Mouse (Mus musculus) hindbrain, embryonic 14.5 days (tissue): Measurements from ENCODE around the gene Eid2. TPM values are rescaled to one million over a fixed set of nuclear protein-coding genes. Genes with fewer than 3 reads are reported as not detected.

Experiments
- ATAC-seq: fragments of 200-750 bp; cut with Nextera tagmentation; 2 replicates; pipeline ENCODE4 v1.8.0; 2017; ENCODE audit warnings: moderate number of reproducible peaks, mild to moderate bottlenecking, moderate TSS enrichment, moderate library complexity; ENCODE audit not compliant: low FRiP score
- DNase-seq: peaks from one replicate; pipeline ENCODE4 v3.0.0-alpha.2; 2015; ENCODE audit warnings: low spot score
- H3K27ac ChIP-seq: fragments of 300-500 bp; sonication (generic); 2 replicates; pipeline ENCODE4 v1.5.1; 2014; ENCODE audit warnings: mild to moderate bottlenecking, moderate library complexity
- H3K27me3 ChIP-seq: fragments of 300-500 bp; sonication (generic); 2 replicates; pipeline ENCODE4 v1.6.1; 2014; ENCODE audit warnings: mild to moderate bottlenecking, low read length, mixed read lengths; ENCODE audit not compliant: control insufficient read depth, insufficient read depth
- H3K36me3 ChIP-seq: fragments of 300-500 bp; sonication (generic); replicated peaks from 2 replicates; pipeline ENCODE4 v1.6.1; 2014; ENCODE audit not compliant: control insufficient read depth, insufficient read depth
- H3K4me1 ChIP-seq: fragments of 300-500 bp; sonication (generic); replicated peaks from 2 replicates; pipeline ENCODE4 v1.6.1; 2014; ENCODE audit warnings: antibody characterized with exemption, low read length, mixed read lengths; ENCODE audit not compliant: control insufficient read depth, insufficient read depth
- H3K4me2 ChIP-seq: fragments of 300-500 bp; sonication (generic); replicated peaks from 2 replicates; pipeline ENCODE4 v1.6.1; 2014; ENCODE audit warnings: mild to moderate bottlenecking, moderate library complexity
- H3K4me3 ChIP-seq: fragments of 300-500 bp; sonication (generic); replicated peaks from 2 replicates; pipeline ENCODE4 v1.5.1; 2014; ENCODE audit warnings: mild to moderate bottlenecking, low read length
- H3K9ac ChIP-seq: fragments of 300-500 bp; sonication (generic); 2 replicates; pipeline ENCODE4 v1.6.1; 2014
- H3K9me3 ChIP-seq: fragments of 300-500 bp; sonication (generic); 2 replicates; pipeline ENCODE4 v1.6.1; 2016; ENCODE audit warnings: low read length; ENCODE audit not compliant: control insufficient read depth
- WGBS: fragments of 180-500 bp; shearing (Covaris S2); extraction: QIAGEN DNeasy Blood & Tissue Kit; methylation state at CpG from one replicate; pipeline ENCODE4 v1.1.7; 2014; 5-methylcytosine and 5-hydroxymethylcytosine counted together
- polyA plus RNA-seq: library from polyadenylated mRNA; unstranded; fragments of >200 nt; fragmentation: Nextera tagmentation; extraction: Ambion mirVana; gene quantifications from 2 replicates; pipeline ENCODE4 v1.2.1, GENCODE M21; 2014

Eid2 gene
- polyA plus RNA-seq, 1 experiment from 2014 or later = 8.8 TPM

- ATAC-seq = no peak
- Histone ChIP-seq H3K36me3 (peaks cover 7% of the 10 kb centered on the region), H3K4me3 (peak overlapping the region; percentile 73), H3K4me2 (peak overlapping the region; percentile 87), H3K9me3 (no peaks in the 10 kb centered on the region), H3K4me1 (peaks cover 18% of the 10 kb centered on the region), H3K9ac (peak overlapping the region; percentile 93), H3K27ac (peak overlapping the region; percentile 87), H3K27me3 (no peaks in the 10 kb centered on the region)
- 84% methylated on average over 7 of the region's 7 CpGs for WGBS
- no peak for DNase-seq
Measured at GRCm38 (mm10) chr7:28278279-28278652, 10.6 kb downstream of the Eid2 start.

- Histone ChIP-seq H3K27me3 (no peaks in the 10 kb centered on the region), H3K27ac (no peak overlapping the region), H3K4me1 (peaks cover 18% of the 10 kb centered on the region), H3K9me3 (no peaks in the 10 kb centered on the region), H3K4me2 (no peak overlapping the region), H3K4me3 (no peak overlapping the region), H3K9ac (no peak overlapping the region), H3K36me3 (no peaks in the 10 kb centered on the region)
- DNase-seq (no peak), ATAC-seq (no peak)
- 76% methylated on average over 7 of the region's 7 CpGs for WGBS
Measured at GRCm38 (mm10) chr7:28280630-28281029, 12.9 kb downstream of the Eid2 start.

GRCm38 (mm10) chr7:28290165-28290564 lies 22.5 kb downstream of the Eid2 start:
- ATAC-seq (no peak), DNase-seq (no peak)
- Histone ChIP-seq H3K9ac (peak overlapping the region; percentile 42; the same call in 1 of the 2 replicates), H3K4me3 (peak overlapping the region; percentile 19), H3K27me3 (peaks cover 38% of the 10 kb centered on the region; the same call in 1 of the 2 replicates), H3K36me3 (no peaks in the 10 kb centered on the region), H3K4me2 (peak overlapping the region; percentile 46), H3K27ac (no peak overlapping the region), H3K4me1 (peaks cover 9% of the 10 kb centered on the region; the same call in 1 of the 2 replicates), H3K9me3 (no peaks in the 10 kb centered on the region)
- 1% methylated on average over 17 of the region's 18 CpGs for WGBS

GRCm38 (mm10) chr7:28290638-28291590 lies 23.2 kb downstream of the Eid2 start, which contains the start of gene Selenov:
Gene Selenov (minus strand): TSS chr7:28291186.
- 2% methylated on average over 50 of the region's 52 CpGs for WGBS
- H3K4me3 ChIP-seq = peak within 1 kb of the TSS; percentile 19
- peak within 1 kb of the TSS; percentile 42; the same call in 1 of the 2 replicates for H3K9ac ChIP-seq
- H3K9me3 ChIP-seq = no peaks in the 10 kb centered on the region
- peaks cover 38% of the 10 kb centered on the region; the same call in 1 of the 2 replicates for H3K27me3 ChIP-seq
- H3K4me2 ChIP-seq = peak within 1 kb of the TSS; percentile 46
- ATAC-seq (no peak), DNase-seq (peak; percentile 58)
- no peaks in the 10 kb centered on the region for H3K36me3 ChIP-seq
- H3K27ac ChIP-seq = no peak within 1 kb of the TSS
- H3K4me1 ChIP-seq = peaks cover 9% of the 10 kb centered on the region; the same call in 1 of the 2 replicates

GRCm38 (mm10) chr7:28294481-28294880 lies 26.8 kb downstream of the Eid2 start:
- Histone ChIP-seq H3K27me3 (peaks cover 32% of the 10 kb centered on the region; the same call in 1 of the 2 replicates), H3K4me1 (peaks cover 9% of the 10 kb centered on the region; the same call in 1 of the 2 replicates), H3K9ac (peak overlapping the region; percentile 70), H3K27ac (no peak overlapping the region), H3K9me3 (no peaks in the 10 kb centered on the region), H3K4me3 (peak overlapping the region; percentile 54), H3K4me2 (peak overlapping the region; percentile 83), H3K36me3 (no peaks in the 10 kb centered on the region)
- ATAC-seq (peak; percentile 81), DNase-seq (peak; percentile 85)
- 2% methylated on average over 63 of the region's 63 CpGs for WGBS

- H3K36me3 ChIP-seq = no peaks in the 10 kb centered on the region
- peak overlapping the region; percentile 7; the same call in 1 of the 2 replicates for H3K4me3 ChIP-seq
- no peak overlapping the region for H3K27ac ChIP-seq
- peaks cover 9% of the 10 kb centered on the region; the same call in 1 of the 2 replicates for H3K4me1 ChIP-seq
- DNase-seq = peak; percentile 81
- H3K9me3 ChIP-seq = no peaks in the 10 kb centered on the region
- H3K4me2 ChIP-seq = peak overlapping the region; percentile 66
- 0 out of 2 replicates have a peak overlapping the region, but pooled peaks have one; percentile 34 for H3K9ac ChIP-seq
- no peaks in the 10 kb centered on the region; the same call in 1 of the 2 replicates for H3K27me3 ChIP-seq
- no peak for ATAC-seq
- WGBS = 8% methylated on average over 43 of the region's 43 CpGs
Measured at GRCm38 (mm10) chr7:28298837-28299625, 31.4 kb downstream of the Eid2 start.

GRCm38 (mm10) chr7:28301616-28302433 lies 34.1 kb downstream of the Eid2 start, which contains the start of gene Dll3:
Gene Dll3 (minus strand): TSS chr7:28302238.
- peaks cover 9% of the 10 kb centered on the region; the same call in 1 of the 2 replicates for H3K4me1 ChIP-seq
- no peaks in the 10 kb centered on the region for H3K9me3 ChIP-seq
- peaks cover 22% of the 10 kb centered on the region for H3K36me3 ChIP-seq
- peak; percentile 69 for DNase-seq
- H3K4me3 ChIP-seq = peak within 1 kb of the TSS; percentile 40
- peak; percentile 70; the same call in 1 of the 2 replicates for ATAC-seq
- peak within 1 kb of the TSS; percentile 60 for H3K9ac ChIP-seq
- no peaks in the 10 kb centered on the region for H3K27me3 ChIP-seq
- peak within 1 kb of the TSS; percentile 77 for H3K27ac ChIP-seq
- peak within 1 kb of the TSS; percentile 66 for H3K4me2 ChIP-seq
- under 1% methylated on average over 30 of the region's 30 CpGs for WGBS

- 85% methylated on average over 10 of the region's 10 CpGs for WGBS
- no peak overlapping the region for H3K27ac ChIP-seq
- no peak overlapping the region for H3K4me3 ChIP-seq
- H3K27me3 ChIP-seq = no peaks in the 10 kb centered on the region
- H3K36me3 ChIP-seq = peaks cover 58% of the 10 kb centered on the region
- H3K9me3 ChIP-seq = no peaks in the 10 kb centered on the region
- ATAC-seq = no peak
- DNase-seq = no peak
- no peak overlapping the region for H3K4me2 ChIP-seq
- peaks cover 13% of the 10 kb centered on the region; the same call in 1 of the 2 replicates for H3K4me1 ChIP-seq
- H3K9ac ChIP-seq = no peak overlapping the region
Measured at GRCm38 (mm10) chr7:28305641-28306040, 38.0 kb downstream of the Eid2 start.
